Mouse (Mus musculus): ENCODE measurements at regions not wholly inside any gene's neighbourhood (a gene's known extent, or its start where the extent isn't known, plus 50 kb on each side); places are given as distances from the start of the nearest gene placed in this dataset.

GRCm38 (mm10) chr15:7692096-7692495 is 118.5 kb upstream of the Gdnf start:
- no peak for DNase-seq (ENCODE audit: low spot score in 2 of 2)

DNA sequence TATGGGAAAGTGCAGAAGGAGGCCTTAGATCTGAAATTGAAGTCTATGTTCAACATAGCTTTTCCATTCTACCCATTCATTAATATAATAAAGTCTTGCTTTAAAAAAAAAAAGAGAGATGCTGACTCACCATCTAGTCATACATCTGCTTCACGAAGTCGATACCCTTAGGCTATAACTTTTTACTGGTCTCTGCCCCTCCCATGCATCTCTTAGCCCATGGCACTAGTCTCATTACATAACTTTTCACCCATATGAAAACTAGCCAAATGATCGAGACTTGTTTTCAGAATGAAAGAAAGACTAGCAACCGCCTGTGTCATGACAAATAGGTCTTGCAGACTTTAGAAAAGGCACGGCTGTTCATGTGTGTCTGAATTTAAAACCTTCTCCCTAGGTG is 116.6 kb upstream of the Gdnf start:
- no peak for DNase-seq (ENCODE audit: low spot score in 2 of 2)

GRCm38 (mm10) chr15:7697724-7698123 is 112.9 kb upstream of the Gdnf start:
- no peak for DNase-seq (ENCODE audit: low spot score in 2 of 2)

GRCm38 (mm10) chr15:7708836-7709235 is 101.8 kb upstream of the Gdnf start:
- DNase-seq (ENCODE audit: low spot score in 2 of 2), result no peak

GRCm38 (mm10) chr15:7714641-7715040 is 96.0 kb upstream of the Gdnf start:
- no peak for DNase-seq (ENCODE audit: low spot score in 2 of 2)

DNA sequence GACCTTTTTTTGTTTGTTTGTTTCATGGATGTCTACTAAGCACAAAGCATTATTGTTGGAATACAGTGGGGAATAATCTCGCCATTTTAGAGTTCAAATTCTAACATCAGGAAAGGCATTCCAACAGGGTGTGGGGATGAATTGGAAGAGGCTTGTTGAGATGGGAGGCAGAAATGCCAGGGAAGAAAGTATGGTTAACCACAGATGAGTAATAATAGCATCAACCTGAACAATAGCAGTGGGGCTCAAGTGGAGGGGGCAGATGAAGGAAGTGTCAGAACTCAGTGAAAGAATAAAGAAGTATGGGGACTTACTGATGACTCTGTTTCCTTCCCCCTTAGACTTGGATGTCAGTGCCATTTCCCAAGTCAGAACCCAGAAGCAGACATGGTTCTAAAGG is 94.5 kb upstream of the Gdnf start:
- no peak for DNase-seq (ENCODE audit: low spot score in 2 of 2)

DNA sequence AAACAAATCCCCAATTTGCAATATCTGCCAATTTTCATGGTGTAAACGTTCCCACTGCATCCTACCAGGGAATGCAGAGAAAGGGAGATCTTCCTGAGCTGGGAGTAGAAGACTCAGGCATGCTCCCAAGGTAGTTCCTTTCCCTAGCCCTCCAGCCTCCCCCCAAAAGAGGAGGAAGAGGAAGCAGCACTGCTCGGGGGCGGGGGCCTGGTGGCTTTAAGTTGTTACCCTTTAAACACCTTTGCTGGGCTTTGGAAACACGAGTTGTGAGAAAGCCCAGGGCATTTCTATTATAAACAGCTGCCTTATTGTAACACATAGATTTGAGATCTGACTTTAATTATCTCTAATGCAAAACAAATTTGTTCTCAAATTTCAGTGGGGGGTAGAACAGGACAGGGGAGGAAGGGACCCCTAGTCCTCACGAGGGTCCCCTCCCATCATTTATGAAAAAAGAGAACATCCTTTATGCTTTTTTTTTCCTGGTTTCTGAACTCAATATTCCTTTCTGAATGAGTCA is 87.4 kb upstream of the Gdnf start:
- DNase-seq (ENCODE audit: low spot score in 2 of 2), result no peak

- no peak for DNase-seq (ENCODE audit: low spot score in 2 of 2)
Observed at GRCm38 (mm10) chr15:7723770-7724169, 86.9 kb upstream of the Gdnf start.

DNA sequence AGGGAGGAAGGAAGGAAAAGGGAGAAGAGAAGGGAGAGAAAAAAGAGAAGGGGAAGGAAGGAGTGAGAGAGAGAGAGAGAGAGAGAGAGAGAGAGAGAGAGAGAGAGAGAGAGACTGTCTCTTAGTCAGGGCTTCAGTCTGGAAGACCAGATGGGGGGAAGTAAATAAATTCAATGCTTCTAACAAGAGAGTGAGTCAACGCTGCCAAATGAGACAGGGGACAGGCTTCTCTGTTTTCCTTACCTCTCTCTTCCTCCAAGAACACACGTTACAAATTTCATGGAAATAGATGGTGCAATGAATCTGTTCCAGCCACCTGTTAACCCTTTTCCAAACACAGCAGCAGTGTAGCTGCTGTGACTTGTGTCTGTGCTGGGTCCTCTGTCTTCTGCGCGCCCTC is 85.1 kb upstream of the Gdnf start:
- no peak for DNase-seq (ENCODE audit: low spot score in 2 of 2)

GRCm38 (mm10) chr15:7747586-7747985 is 63.1 kb upstream of the Gdnf start:
- no peak for DNase-seq (ENCODE audit: low spot score in 2 of 2)

DNA sequence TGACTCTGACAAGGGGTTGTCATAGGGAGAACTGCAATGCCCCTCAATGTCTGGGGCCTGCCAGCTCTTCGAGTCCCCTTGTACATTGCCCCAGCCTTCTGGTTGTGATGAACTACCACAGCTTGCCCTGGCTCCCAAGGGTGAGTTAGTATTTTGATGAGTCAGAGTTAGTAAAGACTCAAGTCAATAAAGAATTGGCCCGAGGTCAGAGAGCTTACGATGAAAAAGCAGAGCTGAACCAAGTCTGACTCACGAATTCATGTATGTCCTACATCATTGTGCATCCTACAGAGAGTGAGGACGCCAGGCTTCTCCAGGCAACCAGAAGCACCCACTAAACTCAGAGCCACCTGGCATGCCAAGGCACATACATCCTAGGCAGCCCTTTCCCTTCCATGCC is 60.2 kb upstream of the Gdnf start:
- DNase-seq (ENCODE audit: low spot score in 2 of 2), result no peak

Data from spleen, postnatal 10 days (tissue).